Mouse (Mus musculus): ENCODE data around the gene Txnip.

Gene Txnip

GRCm38 (mm10) chr3:96551890-96552289, 5.9 kb upstream of the Txnip start:
- DNase-seq (ENCODE audit: low spot score) = no peak

GRCm38 (mm10) chr3:96553601-96554000, 4.2 kb upstream of the Txnip start:
- DNase-seq (ENCODE audit: low spot score) = no peak

GRCm38 (mm10) chr3:96554251-96554650, 3.5 kb upstream of the Txnip start:
- DNase-seq (ENCODE audit: low spot score) = no peak

- no peak for DNase-seq (ENCODE audit: low spot score)
Observed at GRCm38 (mm10) chr3:96555041-96555596, 2.6 kb upstream of the Txnip start.

GRCm38 (mm10) chr3:96555999-96556614, 1.6 kb upstream of the Txnip start:
- DNase-seq (ENCODE audit: low spot score) = no peak

GRCm38 (mm10) chr3:96556651-96557635, 814 bp upstream of the Txnip start:
- no peak for DNase-seq (ENCODE audit: low spot score)

GRCm38 (mm10) chr3:96558159-96558558, 402 bp downstream of the Txnip start:
- no peak for DNase-seq (ENCODE audit: low spot score)

- no peak for DNase-seq (ENCODE audit: low spot score)
Observed at GRCm38 (mm10) chr3:96558668-96559196, 975 bp downstream of the Txnip start.

GRCm38 (mm10) chr3:96559398-96559910, 1.7 kb downstream of the Txnip start:
- DNase-seq (ENCODE audit: low spot score) = no peak

GRCm38 (mm10) chr3:96559911-96560850, 2.4 kb downstream of the Txnip start:
- no peak for DNase-seq (ENCODE audit: low spot score)

- no peak for DNase-seq (ENCODE audit: low spot score)
Observed at GRCm38 (mm10) chr3:96560881-96561668, 3.3 kb downstream of the Txnip start.

GRCm38 (mm10) chr3:96561946-96562681, 4.4 kb downstream of the Txnip start:
- no peak for DNase-seq (ENCODE audit: low spot score)

GRCm38 (mm10) chr3:96563267-96563666, 5.5 kb downstream of the Txnip start:
- DNase-seq (ENCODE audit: low spot score) = no peak

- no peak for DNase-seq (ENCODE audit: low spot score)
Observed at GRCm38 (mm10) chr3:96563911-96564632, 6.3 kb downstream of the Txnip start.

- DNase-seq (ENCODE audit: low spot score) = no peak
Observed at GRCm38 (mm10) chr3:96564633-96565032, 6.9 kb downstream of the Txnip start.

GRCm38 (mm10) chr3:96565105-96565504, 7.3 kb downstream of the Txnip start:
- DNase-seq (ENCODE audit: low spot score) = no peak

- DNase-seq (ENCODE audit: low spot score) = no peak
Observed at GRCm38 (mm10) chr3:96566661-96567450, 9.1 kb downstream of the Txnip start.

GRCm38 (mm10) chr3:96568605-96569004, 10.8 kb downstream of the Txnip start:
- DNase-seq (ENCODE audit: low spot score) = no peak

Data from ovary, postnatal 10 days (tissue).